Mouse (Mus musculus) myocyte (in vitro differentiated cells): ENCODE measurements around the gene Nanos3. TPM values are rescaled to one million over a fixed set of nuclear protein-coding genes. Genes with fewer than 3 reads are reported as not detected.

Experiments used
- H3K27me3 ChIP-seq: one replicate; pipeline ENCODE4 v1.6.1; 2011; ENCODE audit not compliant: control insufficient read depth, insufficient read depth, insufficient read length
- H3K36me3 ChIP-seq: one replicate; pipeline ENCODE4 v1.6.1; 2011; ENCODE audit not compliant: control insufficient read depth, insufficient read depth
- H3K4me2 ChIP-seq: one replicate; pipeline ENCODE4 v1.6.1; 2011; ENCODE audit warnings: low read depth, control low read depth
- H3K4me3 ChIP-seq: one replicate; pipeline ENCODE4 v1.5.1; 2011; ENCODE audit warnings: mild to moderate bottlenecking, control low read depth, moderate library complexity
- H3K79me2 ChIP-seq: one replicate; pipeline ENCODE4 v1.6.1; 2011; ENCODE audit not compliant: control insufficient read depth, insufficient read depth
- H3ac ChIP-seq: one replicate; pipeline ENCODE4 v1.6.1; 2011; ENCODE audit not compliant: control insufficient read depth, insufficient read length
- CEBPB ChIP-seq: IDR thresholded peaks from 2 replicates; pipeline ENCODE4 v1.6.1; 2011; ENCODE audit warnings: mild to moderate bottlenecking, moderate library complexity; ENCODE audit not compliant: poor library complexity, insufficient read depth, severe bottlenecking
- E2F4 ChIP-seq: IDR thresholded peaks from one replicate; pipeline ENCODE4 v1.6.1; 2011; ENCODE audit warnings: mild to moderate bottlenecking, control low read depth, moderate library complexity; ENCODE audit not compliant: insufficient read depth
- MAX ChIP-seq: IDR thresholded peaks from one replicate; pipeline ENCODE4 v1.6.1; 2011; ENCODE audit warnings: low read depth, mild to moderate bottlenecking, control low read depth
- MYOD1 ChIP-seq, 3 experiments: IDR thresholded peaks; one replicate each; pipeline ENCODE4 v1.6.1; 2011; ENCODE audit warnings: control low read depth in 2 of 3, low read depth in 2 of 3, mild to moderate bottlenecking in 2 of 3, moderate library complexity in 1 of 3; ENCODE audit not compliant: insufficient read length in 2 of 3, control insufficient read depth in 1 of 3
- MYOG ChIP-seq, 3 experiments: IDR thresholded peaks; one replicate each; pipeline ENCODE4 v1.6.1; 2011; ENCODE audit warnings: control low read depth in 2 of 3, low read depth in 2 of 3, mild to moderate bottlenecking in 2 of 3; ENCODE audit not compliant: insufficient read length in 2 of 3, control insufficient read depth in 1 of 3, insufficient read depth in 1 of 3
- POLR2A ChIP-seq: IDR thresholded peaks from one replicate; pipeline ENCODE4 v1.6.1; 2011; ENCODE audit warnings: low read depth, mild to moderate bottlenecking, control low read depth, moderate library complexity; ENCODE audit not compliant: insufficient read length
- POLR2AphosphoS2 ChIP-seq: IDR thresholded peaks from one replicate; pipeline ENCODE4 v1.6.1; 2011; ENCODE audit warnings: low read depth, control low read depth; ENCODE audit not compliant: insufficient read length
- REST ChIP-seq: IDR thresholded peaks from one replicate; pipeline ENCODE4 v1.6.1; 2011; ENCODE audit warnings: mild to moderate bottlenecking, control low read depth, moderate library complexity; ENCODE audit not compliant: insufficient read depth, insufficient read length
- SRF ChIP-seq: IDR thresholded peaks from one replicate; pipeline ENCODE4 v1.6.1; 2011; ENCODE audit warnings: low read depth; ENCODE audit not compliant: control insufficient read depth, insufficient read length
- TCF12 ChIP-seq: IDR thresholded peaks from one replicate; pipeline ENCODE4 v1.6.1; 2011; ENCODE audit warnings: mild to moderate bottlenecking, control low read depth; ENCODE audit not compliant: poor library complexity, insufficient read depth, severe bottlenecking
- TCF3 ChIP-seq: IDR thresholded peaks from one replicate; pipeline ENCODE4 v1.6.1; 2011; ENCODE audit warnings: low read depth, control low read depth; ENCODE audit not compliant: insufficient read length
- USF1 ChIP-seq: IDR thresholded peaks from one replicate; pipeline ENCODE4 v1.6.1; 2011; ENCODE audit warnings: low read depth, mild to moderate bottlenecking, control low read depth, moderate library complexity
- polyA plus RNA-seq: library from polyadenylated mRNA; unstranded; fragments of >200 nt; fragmentation: generic; extraction: Trizol; gene quantifications from one replicate; pipeline ENCODE4 v1.2.1, GENCODE M21; 2012; ENCODE audit warnings: missing spikeins

Nanos3 gene
- polyA plus RNA-seq, 1 experiment: 1.2 TPM

- no peaks in the 10 kb centered on the region for H3K36me3 ChIP-seq
These were observed 5.1 kb downstream of the Nanos3 start for GRCm38 (mm10) chr8:84179946-84180345.

GRCm38 (mm10) chr8:84178592-84178991, 6.4 kb downstream of the Nanos3 start:
- Histone ChIP-seq H3K27me3 (no peaks in the 10 kb centered on the region), H3K79me2 (no peaks in the 10 kb centered on the region), H3K4me2 (no peak overlapping the region), H3K36me3 (no peaks in the 10 kb centered on the region), H3ac (no peak overlapping the region), H3K4me3 (no peak overlapping the region)
- TF ChIP-seq USF1 (no peak), MAX (no peak), TCF12 (no peak), TCF3 (no peak), E2F4 (no peak), CEBPB (no peak)

More at GRCm38 (mm10) chr8:84179946-84180345, 5.1 kb downstream of the Nanos3 start:
- H3K4me2 ChIP-seq: no peak overlapping the region
- H3K4me3 ChIP-seq: no peak overlapping the region
- no peaks in the 10 kb centered on the region for H3K27me3 ChIP-seq
- H3K79me2 ChIP-seq: no peaks in the 10 kb centered on the region
- TF ChIP-seq MAX (no peak), MYOG (IDR thresholded peaks at IDR 0.05; ENCODE audit: control insufficient read depth in 1 of 3, insufficient read depth in 1 of 3, insufficient read length in 2 of 3, low read depth in 2 of 3) (no peak), POLR2AphosphoS2 (no peak), TCF12 (no peak), SRF (no peak), E2F4 (no peak), REST (no peak), POLR2A (no peak), MYOD1 (IDR thresholded peaks at IDR 0.05; ENCODE audit: control insufficient read depth in 1 of 3, insufficient read length in 2 of 3, low read depth in 2 of 3) (no peak), CEBPB (no peak)
- no peak overlapping the region for H3ac ChIP-seq

GRCm38 (mm10) chr8:84177405-84177804, 7.6 kb downstream of the Nanos3 start:
- H3K79me2 ChIP-seq: no peaks in the 10 kb centered on the region
- H3K27me3 ChIP-seq: no peaks in the 10 kb centered on the region
- TF ChIP-seq E2F4 (no peak), POLR2AphosphoS2 (no peak), CEBPB (no peak), MAX (no peak), MYOD1 (IDR thresholded peaks at IDR 0.05; ENCODE audit: control insufficient read depth in 1 of 3, insufficient read length in 2 of 3, low read depth in 2 of 3) (no peak), POLR2A (no peak), USF1 (no peak), REST (no peak), TCF3 (no peak), SRF (no peak), TCF12 (no peak), MYOG (IDR thresholded peaks at IDR 0.05; ENCODE audit: control insufficient read depth in 1 of 3, insufficient read depth in 1 of 3, insufficient read length in 2 of 3, low read depth in 2 of 3) (no peak)
- no peak overlapping the region for H3K4me2 ChIP-seq
- no peaks in the 10 kb centered on the region for H3K36me3 ChIP-seq
- H3K4me3 ChIP-seq: no peak overlapping the region
- no peak overlapping the region for H3ac ChIP-seq

GRCm38 (mm10) chr8:84176560-84176959, 8.5 kb downstream of the Nanos3 start:
- Histone ChIP-seq H3ac (no peak overlapping the region), H3K4me3 (no peak overlapping the region), H3K27me3 (no peaks in the 10 kb centered on the region), H3K4me2 (no peak overlapping the region), H3K79me2 (no peaks in the 10 kb centered on the region), H3K36me3 (no peaks in the 10 kb centered on the region)
- no peak for TF ChIP-seq TCF12
- no peak for TF ChIP-seq CEBPB
- TF ChIP-seq POLR2A: no peak
- TF ChIP-seq REST: no peak
- TF ChIP-seq MYOD1 (IDR thresholded peaks at IDR 0.05; ENCODE audit: control insufficient read depth in 1 of 3, insufficient read length in 2 of 3, low read depth in 2 of 3): no peak
- no peak for TF ChIP-seq E2F4
- no peak for TF ChIP-seq MAX
- no peak for TF ChIP-seq MYOG (IDR thresholded peaks at IDR 0.05; ENCODE audit: control insufficient read depth in 1 of 3, insufficient read depth in 1 of 3, insufficient read length in 2 of 3, low read depth in 2 of 3)
- no peak for TF ChIP-seq USF1
- no peak for TF ChIP-seq SRF
- TF ChIP-seq POLR2AphosphoS2: no peak
- no peak for TF ChIP-seq TCF3

- H3K4me2 ChIP-seq: no peak overlapping the region
- no peak overlapping the region for H3K4me3 ChIP-seq
- no peaks in the 10 kb centered on the region for H3K36me3 ChIP-seq
- TF ChIP-seq USF1: no peak
- H3K79me2 ChIP-seq: no peaks in the 10 kb centered on the region
- H3ac ChIP-seq: no peak overlapping the region
- H3K27me3 ChIP-seq: no peaks in the 10 kb centered on the region
These were observed 11.2 kb downstream of the Nanos3 start for GRCm38 (mm10) chr8:84173861-84174260.
